ENCODE assay signal across 27 mouse cellular contexts in the genomic region with DNA sequence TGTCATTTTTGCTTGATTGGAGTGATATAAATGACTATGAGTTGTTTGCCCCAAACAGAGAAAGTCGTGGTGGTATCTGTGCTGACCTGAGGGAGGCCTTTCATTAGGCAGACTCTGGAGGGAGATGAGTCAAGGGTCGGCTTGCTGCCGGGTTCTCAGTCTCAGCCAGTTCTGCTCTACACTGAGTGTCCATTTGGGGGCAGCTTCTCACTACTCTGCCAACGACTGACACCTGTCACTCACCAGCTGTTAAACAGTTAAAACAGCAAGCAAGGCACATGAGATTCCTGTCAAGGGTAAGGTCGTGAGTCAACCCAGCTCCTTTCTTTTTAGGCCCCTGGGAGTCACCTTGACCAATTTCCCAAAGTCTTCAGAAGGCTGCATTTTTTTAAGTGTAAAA. TPM values are rescaled to one million over a fixed set of nuclear protein-coding genes. Genes with fewer than 3 reads are reported as not detected.
DNase-seq lines count a peak whose midpoint lies in the region; ATAC-seq and TF ChIP-seq lines count a peak whose summit lies in the region.
"Had no signal": no experiment of that assay in that cellular context is flagged by ENCODE, and none has a peak within 500 bp of the region (broad histone marks: within the 10 kb centered on the region; RNA-seq: fewer than 3 reads in every experiment).

No protein-coding gene starts in this region.

- H3K4me3 ChIP-seq in liver, adult 2 months (ENCODE audit: insufficient read depth, low read depth, low read length), result no peak overlapping the region
- H3K4me3 ChIP-seq: embryonic facial prominence, embryonic 10.5 days; embryonic facial prominence, embryonic 13.5 days; forebrain, embryonic 10.5 days; forebrain, embryonic 13.5 days; hindbrain, embryonic 12.5 days; hindbrain, embryonic 15.5 days had no signal

- peak; percentile 13 to 64 for DNase-seq in adrenal gland, adult (ENCODE audit: inconsistent age in 2 of 2, low spot score in 1 of 2)
- DNase-seq in adrenal gland, adult 8-10 months, result no peak
- no peak for DNase-seq in liver, adult 2 months (ENCODE audit: extremely low read depth, low read depth, low spot score)
- no peak for DNase-seq in liver
- peak; percentile 46 for DNase-seq in ES-CJ7 (ENCODE audit: low read depth, low spot score)
- DNase-seq in kidney, adult 18-20 months, result no peak
- DNase-seq in cerebellum, postnatal 36 days, result no peak
- DNase-seq: cerebellum, adult 11 months; cerebellum, adult 2 months; cerebellum, adult 9-11 months; gastrocnemius, postnatal 10 days; gastrocnemius, postnatal 36 days; heart, adult 11 months had no signal

- TF ChIP-seq POLR2A in liver, adult 2 months (IDR thresholded peaks at IDR 0.05; ENCODE audit: extremely low read depth, insufficient read depth, low read length), result no peak

- H3K27me3 ChIP-seq in liver, adult 2 months (ENCODE audit: control insufficient read depth, insufficient read depth, low read length), result no peaks in the 10 kb centered on the region
- H3K27me3 ChIP-seq: embryonic facial prominence, embryonic 13.5 days; forebrain, embryonic 13.5 days; hindbrain, embryonic 12.5 days; hindbrain, embryonic 15.5 days had no signal

- 0 out of 2 replicates have a peak, but pooled peaks have one; percentile 23 for ATAC-seq in megakaryocyte progenitor cell, adult 5-6 weeks (replicated peaks; ENCODE audit: poor library complexity)
- ATAC-seq: forebrain, embryonic 13.5 days; forebrain, embryonic 16.5 days; intestine, postnatal 0 days had no signal

- H3K36me3 ChIP-seq in liver, adult 2 months (ENCODE audit: control insufficient read depth, insufficient read depth, low read length), result peaks cover 43% of the 10 kb centered on the region

- no peaks in the 10 kb centered on the region for H3K4me1 ChIP-seq in liver, adult 2 months (ENCODE audit: control insufficient read depth, insufficient read depth, low read length)
- H3K4me1 ChIP-seq: embryonic facial prominence, embryonic 10.5 days; embryonic facial prominence, embryonic 13.5 days; forebrain, embryonic 10.5 days; forebrain, embryonic 13.5 days; hindbrain, embryonic 12.5 days; hindbrain, embryonic 15.5 days had no signal

- H3K27ac ChIP-seq in liver, adult 2 months (replicated peaks; ENCODE audit: insufficient read depth, low read depth, low read length), result no peak overlapping the region
- H3K27ac ChIP-seq: embryonic facial prominence, embryonic 10.5 days; embryonic facial prominence, embryonic 13.5 days; forebrain, embryonic 10.5 days; forebrain, embryonic 13.5 days; hindbrain, embryonic 12.5 days; hindbrain, embryonic 15.5 days had no signal

- 63% methylated on average over 5 of the region's 5 CpGs for WGBS in liver, adult 2 months

- no peaks in the 10 kb centered on the region for H3K79me2 ChIP-seq in liver, adult 2 months (ENCODE audit: control insufficient read depth, insufficient read depth, low read length)

- TF ChIP-seq CTCF in liver, adult 2 months (IDR thresholded peaks at IDR 0.05; ENCODE audit: low read depth, low read length), result peak; percentile 8; the same call in 1 of the 2 replicates

- H3K9ac ChIP-seq in liver, adult 2 months (ENCODE audit: low read depth, low read length), result no peak overlapping the region
- H3K9ac ChIP-seq: embryonic facial prominence, embryonic 13.5 days; forebrain, embryonic 13.5 days; hindbrain, embryonic 12.5 days; hindbrain, embryonic 15.5 days had no signal

RNA-seq across cellular contexts. Expression of a gene that starts 39.7 kb away (rescaled TPM):
- 1 to 10 TPM in 1 of 4 experiments, under 1 TPM in 3; 0.46 to 3.1 (median 0.55) TPM for total RNA-seq in adrenal gland, adult 8-10 months (2022)
- total RNA-seq in liver, adult 2 months (2014; rRNA removed), result 35.4 and 38.2 TPM in 2 replicates
- polyA plus RNA-seq in liver, adult 2 months (2012; rRNA removed), result 9.7 and 14.4 TPM in 2 replicates
- total RNA-seq in megakaryocyte progenitor cell, adult 5-6 weeks (2015), result 6.2 and 7.0 TPM in 2 replicates
- 8.5 and 9.5 TPM in 2 replicates for total RNA-seq in megakaryocyte progenitor cell, adult 5-6 weeks (2017)
- total RNA-seq: gastrocnemius, adult 18-20 months; gastrocnemius, postnatal 36 days; heart, adult 8-10 months; heart, postnatal 25 days had no signal
- polyA plus RNA-seq: heart, embryonic 14.5 days; heart, postnatal 0 days had no signal

RNA-seq across cellular contexts. Expression of a gene that starts 40.3 kb away (rescaled TPM):
- 10 to 100 TPM; 16.9 to 20.0 (median 19.1) TPM for total RNA-seq in adrenal gland, adult 8-10 months (2022)
- total RNA-seq in liver, adult 2 months (2014; rRNA removed), result 46.7 and 51.9 TPM in 2 replicates
- 22.4 and 26.8 TPM in 2 replicates for polyA plus RNA-seq in liver, adult 2 months (2012; rRNA removed)
- 18.2 and 30.1 TPM in 2 replicates for total RNA-seq in megakaryocyte progenitor cell, adult 5-6 weeks (2015)
- total RNA-seq in megakaryocyte progenitor cell, adult 5-6 weeks (2017), result 35.4 and 90.9 TPM in 2 replicates

Comparison
In these comparisons a context has a peak if more than half of its experiments do, and no peak if none do; other contexts are left out.
1. DNase-seq: peak in adrenal gland, adult (2 of 2) and ES-CJ7 (single experiment); none in adrenal gland, adult 8-10 months (single experiment), liver, adult 2 months (single experiment), liver (single experiment), kidney, adult 18-20 months (single experiment) and cerebellum, postnatal 36 days (0 of 2).